Mouse (Mus musculus): ENCODE results near the gene Fbxw20. TPM values are rescaled to one million over a fixed set of nuclear protein-coding genes. Genes with fewer than 3 reads are reported as not detected.
"Not testable (repeated sequence)": the region's sequence is repeated elsewhere in the genome, so short reads cannot be mapped to it uniquely, and the experiment has no call there.

Fbxw20 gene
- not detected for total RNA-seq (2021)
- long read RNA-seq, experiment 1: 0 reads
- long read RNA-seq, experiment 2: 0 reads

- H3K27ac ChIP-seq: no peak within 1 kb of the TSS
- no peak for DNase-seq (ENCODE audit: low spot score in 2 of 2)
- no peak for TF ChIP-seq CTCF (conservative IDR thresholded peaks at IDR 0.05)
- H3K4me3 ChIP-seq: no peak within 1 kb of the TSS
These were observed at the start of gene Fbxw20 for GRCm38 (mm10) chr9:109234654-109235053. TSS of gene Fbxw20 (minus strand) at chr9:109234754.

- no peak for TF ChIP-seq CTCF (conservative IDR thresholded peaks at IDR 0.05)
- peak in 1 of 2 experiments; percentile 37 for DNase-seq (ENCODE audit: low spot score in 2 of 2)
- Histone ChIP-seq H3K27ac (no peak overlapping the region), H3K4me3 (no peak overlapping the region)
These were observed 28.5 kb upstream of the Fbxw20 start for GRCm38 (mm10) chr9:109263041-109263440.

- Histone ChIP-seq H3K27ac (no peak overlapping the region), H3K4me3 (no peak overlapping the region)
- DNase-seq (ENCODE audit: low spot score in 2 of 2): no peak
- TF ChIP-seq CTCF (conservative IDR thresholded peaks at IDR 0.05): peak; percentile 19; the same call in 1 of the 2 replicates
These were observed 16.1 kb downstream of the Fbxw20 start for GRCm38 (mm10) chr9:109218449-109218848.

GRCm38 (mm10) chr9:109201347-109201746 lies 33.2 kb downstream of the Fbxw20 start:
- not testable (repeated sequence) for H3K4me3 ChIP-seq, H3K27ac ChIP-seq
- DNase-seq (ENCODE audit: low spot score in 2 of 2): peak; percentile 1 to 9

GRCm38 (mm10) chr9:109200349-109200748 lies 34.2 kb downstream of the Fbxw20 start:
- H3K27ac ChIP-seq: no peak overlapping the region
- no peak for DNase-seq (ENCODE audit: low spot score in 2 of 2)
- no peak for TF ChIP-seq CTCF (conservative IDR thresholded peaks at IDR 0.05)
- H3K4me3 ChIP-seq: no peak overlapping the region

GRCm38 (mm10) chr9:109199353-109199752 lies 35.2 kb downstream of the Fbxw20 start:
- no peak overlapping the region for H3K27ac ChIP-seq
- DNase-seq (ENCODE audit: low spot score in 2 of 2): no peak
- no peak for TF ChIP-seq CTCF (conservative IDR thresholded peaks at IDR 0.05)
- H3K4me3 ChIP-seq: no peak overlapping the region

GRCm38 (mm10) chr9:109195875-109196274 lies 38.7 kb downstream of the Fbxw20 start, which contains the start of gene Fbxw13:
TSS of gene Fbxw13 (minus strand) at chr9:109195975.
- not testable (repeated sequence) for H3K27ac ChIP-seq; DNase-seq (ENCODE audit: low spot score in 2 of 2); H3K4me3 ChIP-seq

GRCm38 (mm10) chr9:109177208-109177607 lies 57.3 kb downstream of the Fbxw20 start:
- H3K27ac ChIP-seq: no peak overlapping the region
- DNase-seq (ENCODE audit: low spot score in 2 of 2): no peak
- TF ChIP-seq CTCF (conservative IDR thresholded peaks at IDR 0.05): no peak
- no peak overlapping the region for H3K4me3 ChIP-seq

GRCm38 (mm10) chr9:109176301-109176700 lies 58.3 kb downstream of the Fbxw20 start:
- TF ChIP-seq CTCF (conservative IDR thresholded peaks at IDR 0.05): no peak
- no peak overlapping the region for H3K4me3 ChIP-seq
- no peak overlapping the region for H3K27ac ChIP-seq
- no peak for DNase-seq (ENCODE audit: low spot score in 2 of 2)

Other genes with a start within 250 kb of the Fbxw20 start
- gene Ucn2, start 248.7 kb downstream of the Fbxw20 start, total RNA-seq (2021): not detected
- 10 to 100 TPM; 10.9 to 11.8 TPM for gene Pfkfb4, start 243.0 kb downstream of the Fbxw20 start, total RNA-seq (2021)
- 10 to 100 TPM; 56.5 to 58.4 TPM for gene Shisa5, start 196.2 kb downstream of the Fbxw20 start, total RNA-seq (2021)
- 10 to 100 TPM; 12.9 to 15.4 TPM for gene Trex1, start 175.0 kb downstream of the Fbxw20 start, total RNA-seq (2021)
- 10 to 100 TPM; 25.0 to 31.9 TPM for gene Atrip, start 160.6 kb downstream of the Fbxw20 start, total RNA-seq (2021)
- 1 to 10 TPM; 7.6 to 8.1 TPM for gene Ccdc51, start 152.3 kb downstream of the Fbxw20 start, total RNA-seq (2021)
- gene Tma7, start 152.2 kb downstream of the Fbxw20 start, total RNA-seq (2021): 100 to 1,000 TPM; 295 to 309 TPM
- 10 to 100 TPM; 84.4 to 92.7 TPM for gene Plxnb1, start 139.4 kb downstream of the Fbxw20 start, total RNA-seq (2021)
- gene Fbxw21, start 72.7 kb downstream of the Fbxw20 start, total RNA-seq (2021): not detected
- gene Fbxw13, start 38.8 kb downstream of the Fbxw20 start, total RNA-seq (2021): not detected
- not detected for gene Fbxw14, start 52.9 kb upstream of the Fbxw20 start, total RNA-seq (2021)
- not detected for gene Fbxw28, start 104.9 kb upstream of the Fbxw20 start, total RNA-seq (2021)
- not detected for gene Fbxw22, start 169.5 kb upstream of the Fbxw20 start, total RNA-seq (2021)
- not detected for gene Fbxw16, start 214.4 kb upstream of the Fbxw20 start, total RNA-seq (2021)